Mouse (Mus musculus): Measurements from ENCODE around the gene 9930111J21Rik2. TPM values are rescaled to one million over a fixed set of nuclear protein-coding genes. Genes with fewer than 3 reads are reported as not detected.
"Not testable (repeated sequence)": the region's sequence is repeated elsewhere in the genome, so short reads cannot be mapped to it uniquely, and the experiment has no call there.

9930111J21Rik2 gene
- total RNA-seq (2021): 1 to 10 TPM; 1.1 to 1.2 TPM

GRCm38 (mm10) chr11:49051093-49051891 is at the start of gene 9930111J21Rik2:
Gene 9930111J21Rik2, minus strand, starts transcription at chr11:49051242.
- intact Hi-C loops (cut with DNase I); DNase-seq (ENCODE audit: low spot score in 2 of 2): not testable (repeated sequence)

GRCm38 (mm10) chr11:49100409-49100808 is 49.4 kb upstream of the 9930111J21Rik2 start:
- no peak for DNase-seq (ENCODE audit: low spot score in 2 of 2)
- intact Hi-C loops (cut with DNase I): loop anchor here (5.0 kb wide), 2 partner anchors 172 to 313 kb away; no protein-coding TSS in a partner anchor

GRCm38 (mm10) chr11:49095367-49095766 is 44.3 kb upstream of the 9930111J21Rik2 start:
- intact Hi-C loops (cut with DNase I): no loop called here
- DNase-seq (ENCODE audit: low spot score in 2 of 2): no peak

GRCm38 (mm10) chr11:49093861-49094660 is 43.0 kb upstream of the 9930111J21Rik2 start:
- no peak for DNase-seq (ENCODE audit: low spot score in 2 of 2)
- intact Hi-C loops (cut with DNase I): no loop called here

GRCm38 (mm10) chr11:49092786-49093185 is 41.7 kb upstream of the 9930111J21Rik2 start:
- no peak for DNase-seq (ENCODE audit: low spot score in 2 of 2)
- intact Hi-C loops (cut with DNase I): no loop called here

GRCm38 (mm10) chr11:49092053-49092586 is 41.1 kb upstream of the 9930111J21Rik2 start:
- DNase-seq (ENCODE audit: low spot score in 2 of 2): no peak
- intact Hi-C loops (cut with DNase I): no loop called here

GRCm38 (mm10) chr11:49091171-49091570 is 40.1 kb upstream of the 9930111J21Rik2 start:
- DNase-seq (ENCODE audit: low spot score in 2 of 2): no peak
- intact Hi-C loops (cut with DNase I): no loop called here

GRCm38 (mm10) chr11:49090551-49090950 is 39.5 kb upstream of the 9930111J21Rik2 start:
- no peak for DNase-seq (ENCODE audit: low spot score in 2 of 2)
- intact Hi-C loops (cut with DNase I): no loop called here

- intact Hi-C loops (cut with DNase I): no loop called here
- DNase-seq (ENCODE audit: low spot score in 2 of 2): no peak
Observed at GRCm38 (mm10) chr11:49089735-49090507, 38.9 kb upstream of the 9930111J21Rik2 start.

- intact Hi-C loops (cut with DNase I): no loop called here
- no peak for DNase-seq (ENCODE audit: low spot score in 2 of 2)
Observed at GRCm38 (mm10) chr11:49088990-49089652, 38.1 kb upstream of the 9930111J21Rik2 start.

GRCm38 (mm10) chr11:49087830-49088616 is 37.0 kb upstream of the 9930111J21Rik2 start:
- DNase-seq (ENCODE audit: low spot score in 2 of 2): no peak
- intact Hi-C loops (cut with DNase I): no loop called here

- no peak for DNase-seq (ENCODE audit: low spot score in 2 of 2)
- intact Hi-C loops (cut with DNase I): no loop called here
Observed at GRCm38 (mm10) chr11:49086858-49087361, 35.9 kb upstream of the 9930111J21Rik2 start.

GRCm38 (mm10) chr11:49084875-49085274 is 33.8 kb upstream of the 9930111J21Rik2 start:
- intact Hi-C loops (cut with DNase I): no loop called here
- no peak for DNase-seq (ENCODE audit: low spot score in 2 of 2)

GRCm38 (mm10) chr11:49084385-49084784 is 33.3 kb upstream of the 9930111J21Rik2 start:
- intact Hi-C loops (cut with DNase I): no loop called here
- DNase-seq (ENCODE audit: low spot score in 2 of 2): no peak

- DNase-seq (ENCODE audit: low spot score in 2 of 2): no peak
- intact Hi-C loops (cut with DNase I): no loop called here
Observed at GRCm38 (mm10) chr11:49083808-49084207, 32.8 kb upstream of the 9930111J21Rik2 start.

GRCm38 (mm10) chr11:49083146-49083545 is 32.1 kb upstream of the 9930111J21Rik2 start:
- intact Hi-C loops (cut with DNase I): no loop called here
- DNase-seq (ENCODE audit: low spot score in 2 of 2): peak in 1 of 2 experiments; percentile 11

GRCm38 (mm10) chr11:49081886-49082285 is 30.8 kb upstream of the 9930111J21Rik2 start:
- intact Hi-C loops (cut with DNase I): no loop called here
- DNase-seq (ENCODE audit: low spot score in 2 of 2): no peak

- intact Hi-C loops (cut with DNase I): no loop called here
- DNase-seq (ENCODE audit: low spot score in 2 of 2): no peak
Observed at GRCm38 (mm10) chr11:49081356-49081755, 30.3 kb upstream of the 9930111J21Rik2 start.
